Mouse (Mus musculus): ENCODE measurements around the gene Gm3435. TPM values are rescaled to one million over a fixed set of nuclear protein-coding genes. Genes with fewer than 3 reads are reported as not detected.
A peak's percentile ranks its signal among the peaks of the same experiment; 100 is the strongest.
"Not testable (repeated sequence)": the region's sequence is repeated elsewhere in the genome, so short reads cannot be mapped to it uniquely, and the experiment has no call there.

Gm3435 gene
- 1 to 10 TPM; 1.4 to 1.7 TPM for total RNA-seq (2021)
- long read RNA-seq, experiment 1, partial matches to known transcripts: 1 of 4 reads
- long read RNA-seq, experiment 1, other reads (novel, unspliced or antisense): 3 of 4 reads
- long read RNA-seq, experiment 2, partial matches to known transcripts: 6 of 11 reads
- long read RNA-seq, experiment 2, other reads (novel, unspliced or antisense): 3 of 11 reads

GRCm38 (mm10) chr17:15009706-15010413, at the start of gene Gm3435:
Gm3435 (plus strand) TSS chr17:15010176.
- DNase-seq: not testable (repeated sequence)

GRCm38 (mm10) chr17:14960520-14960919, 49.5 kb upstream of the Gm3435 start:
- intact Hi-C loops (cut with DNase I): no loop called here
- DNase-seq: peak in 1 of 2 experiments; percentile 27

More at GRCm38 (mm10) chr17:15009706-15010413, at the start of gene Gm3435:
- intact Hi-C loops (cut with DNase I): not testable (repeated sequence)

GRCm38 (mm10) chr17:14960951-14961556, 48.9 kb upstream of the Gm3435 start, which contains the start of gene Phf10:
Phf10 (minus strand) TSS chr17:14961273.
- peak; percentile 16 to 42 for DNase-seq
- intact Hi-C loops (cut with DNase I): not testable (repeated sequence)

- intact Hi-C loops (cut with DNase I): not testable (repeated sequence)
Observed at GRCm38 (mm10) chr17:14961557-14962154, 48.3 kb upstream of the Gm3435 start.

GRCm38 (mm10) chr17:14968373-14968913, 41.5 kb upstream of the Gm3435 start:
- intact Hi-C loops (cut with DNase I); DNase-seq: not testable (repeated sequence)

More at GRCm38 (mm10) chr17:14961557-14962154, 48.3 kb upstream of the Gm3435 start:
- not testable (repeated sequence) for DNase-seq

- intact Hi-C loops (cut with DNase I); DNase-seq: not testable (repeated sequence)
Observed at GRCm38 (mm10) chr17:14977718-14978361, 32.1 kb upstream of the Gm3435 start.

GRCm38 (mm10) chr17:14978362-14979038, 31.5 kb upstream of the Gm3435 start, which contains the start of the genes 9030025P20Rik and Gm3417:
9030025P20Rik (plus strand) TSS chr17:14978468.
Gm3417 (minus strand) TSS chr17:14978790.
- DNase-seq; intact Hi-C loops (cut with DNase I): not testable (repeated sequence)

GRCm38 (mm10) chr17:14990116-14990702, 19.8 kb upstream of the Gm3435 start:
- DNase-seq: peak in 1 of 2 experiments; percentile 8
- intact Hi-C loops (cut with DNase I): not testable (repeated sequence)

GRCm38 (mm10) chr17:14992522-14993138, 17.3 kb upstream of the Gm3435 start:
- intact Hi-C loops (cut with DNase I); DNase-seq: not testable (repeated sequence)

GRCm38 (mm10) chr17:14993139-14993832, 16.7 kb upstream of the Gm3435 start:
- intact Hi-C loops (cut with DNase I): not testable (repeated sequence)

GRCm38 (mm10) chr17:14994140-14994539, 15.8 kb upstream of the Gm3435 start:
- intact Hi-C loops (cut with DNase I); DNase-seq: not testable (repeated sequence)

More at GRCm38 (mm10) chr17:14993139-14993832, 16.7 kb upstream of the Gm3435 start:
- not testable (repeated sequence) for DNase-seq

- DNase-seq; intact Hi-C loops (cut with DNase I): not testable (repeated sequence)
Observed at GRCm38 (mm10) chr17:15000047-15000446, 9.9 kb upstream of the Gm3435 start.

- DNase-seq; intact Hi-C loops (cut with DNase I): not testable (repeated sequence)
Observed at GRCm38 (mm10) chr17:15009088-15009487, 888 bp upstream of the Gm3435 start.

GRCm38 (mm10) chr17:15021503-15022220, 11.7 kb downstream of the Gm3435 start:
- DNase-seq: peak in 1 of 2 experiments; percentile 21
- intact Hi-C loops (cut with DNase I): not testable (repeated sequence)

GRCm38 (mm10) chr17:15023878-15024492, 14.0 kb downstream of the Gm3435 start:
- DNase-seq; intact Hi-C loops (cut with DNase I): not testable (repeated sequence)

- intact Hi-C loops (cut with DNase I); DNase-seq: not testable (repeated sequence)
Observed at GRCm38 (mm10) chr17:15024502-15025193, 14.7 kb downstream of the Gm3435 start.

All from gastrocnemius, postnatal 36 days (tissue).